Mouse (Mus musculus) lung, postnatal 14 days (tissue): ENCODE results near the gene Gm42669.

Experiments
- DNase-seq: peaks from one replicate; pipeline ENCODE4 v3.0.0; 2021

The Gm42669 gene

DNA sequence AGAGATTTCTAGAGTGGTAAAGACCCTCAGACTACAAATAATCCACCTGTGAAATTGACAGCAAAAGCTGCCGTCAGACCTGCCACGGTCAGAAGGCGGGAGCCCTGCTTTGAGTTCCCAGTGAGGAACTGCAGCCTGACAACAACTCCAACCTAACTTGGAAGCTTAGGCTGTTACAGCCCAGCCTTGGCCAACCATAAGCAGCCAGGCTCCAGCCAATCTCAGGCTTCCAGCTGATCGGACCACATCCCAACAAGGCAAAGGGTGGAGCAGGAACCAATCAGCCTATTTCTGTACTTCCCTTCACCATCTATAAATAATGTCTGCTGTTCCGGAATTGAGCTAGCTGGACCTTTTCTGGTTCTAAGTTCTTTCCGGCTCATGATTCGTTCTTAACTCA is 14.5 kb downstream of the Gm42669 start:
- peak; percentile 3 for DNase-seq

DNA sequence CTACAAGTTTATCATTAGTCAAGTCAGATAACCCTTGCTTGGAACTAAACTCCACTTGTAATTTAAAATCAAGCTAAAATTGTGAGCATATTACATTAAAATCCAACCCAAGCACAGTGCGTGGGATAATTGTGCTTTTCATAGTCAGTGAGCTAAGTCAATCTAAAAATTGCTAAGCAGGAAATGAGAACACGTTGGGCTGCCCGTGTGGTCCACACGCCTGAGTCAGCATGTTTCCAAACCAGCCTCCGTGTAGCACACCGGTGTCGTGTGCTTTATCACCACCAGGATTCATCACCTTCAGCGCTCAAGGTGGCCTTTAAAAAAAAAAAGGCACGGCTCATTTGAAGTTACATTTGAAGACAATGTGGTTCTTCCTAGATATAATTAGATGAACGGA is 16.9 kb downstream of the Gm42669 start:
- DNase-seq = no peak

DNA sequence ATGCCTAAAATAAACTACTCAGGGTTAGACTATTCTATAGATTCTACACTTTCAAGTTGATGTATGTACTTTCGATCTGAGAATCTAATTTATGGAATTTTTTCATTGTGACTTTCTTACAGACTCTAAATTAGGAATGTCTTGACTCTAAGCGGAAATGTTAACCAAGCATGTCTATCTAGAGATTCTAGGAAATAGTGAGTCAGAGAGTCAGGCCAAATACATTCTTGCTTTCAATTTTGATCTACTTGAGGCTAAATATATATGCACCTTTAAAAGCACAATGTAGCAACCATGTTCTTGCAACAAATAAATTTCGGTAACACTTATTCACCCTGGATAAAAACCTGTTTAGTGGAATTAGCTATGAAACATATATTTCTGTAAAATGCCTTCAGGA is 21.4 kb downstream of the Gm42669 start:
- no peak for DNase-seq

DNA sequence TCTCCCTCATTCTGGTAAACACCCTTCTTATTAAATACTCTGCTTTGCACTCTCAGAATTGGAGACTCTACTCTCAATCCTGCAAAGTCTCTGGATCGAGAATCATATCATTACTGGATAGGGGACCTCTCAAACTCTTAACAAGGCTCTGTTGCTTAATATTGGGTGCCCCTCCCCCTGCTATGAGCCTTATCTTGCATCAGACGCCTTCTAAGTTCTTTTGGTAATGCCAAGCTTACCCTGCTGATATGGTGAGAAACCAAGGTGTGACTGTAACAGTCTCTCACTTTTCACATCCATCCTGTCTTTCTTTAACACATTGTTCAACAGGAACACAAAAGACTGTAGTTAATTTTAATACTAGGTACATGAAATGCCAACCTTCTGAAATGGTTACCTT is 26.2 kb downstream of the Gm42669 start:
- DNase-seq = no peak

DNA sequence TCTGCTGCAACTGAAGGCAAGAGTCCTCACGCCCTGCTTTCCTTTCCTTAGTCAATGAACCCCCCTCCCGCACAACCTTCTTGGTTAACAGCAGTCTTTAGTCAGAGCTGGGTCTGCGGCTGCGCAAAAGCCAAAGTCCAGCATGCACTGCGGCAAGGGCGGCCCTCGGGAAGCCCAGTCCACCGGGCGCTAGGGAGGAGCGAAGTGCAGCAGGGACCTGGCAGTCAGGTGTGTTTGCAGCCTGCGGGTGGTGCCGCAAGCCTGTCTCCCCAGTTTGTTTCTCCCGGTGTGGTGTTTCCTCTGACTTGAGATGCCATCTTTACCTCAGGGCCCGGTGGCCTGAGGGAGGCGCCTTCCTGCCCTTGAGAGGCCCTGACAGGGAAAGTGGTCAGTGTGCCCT is 27.2 kb downstream of the Gm42669 start, which contains the start of gene 1700028K03Rik:
TSS of gene 1700028K03Rik (plus strand) at position 129 of the 400 bp plus-strand sequence.
- DNase-seq = no peak

DNA sequence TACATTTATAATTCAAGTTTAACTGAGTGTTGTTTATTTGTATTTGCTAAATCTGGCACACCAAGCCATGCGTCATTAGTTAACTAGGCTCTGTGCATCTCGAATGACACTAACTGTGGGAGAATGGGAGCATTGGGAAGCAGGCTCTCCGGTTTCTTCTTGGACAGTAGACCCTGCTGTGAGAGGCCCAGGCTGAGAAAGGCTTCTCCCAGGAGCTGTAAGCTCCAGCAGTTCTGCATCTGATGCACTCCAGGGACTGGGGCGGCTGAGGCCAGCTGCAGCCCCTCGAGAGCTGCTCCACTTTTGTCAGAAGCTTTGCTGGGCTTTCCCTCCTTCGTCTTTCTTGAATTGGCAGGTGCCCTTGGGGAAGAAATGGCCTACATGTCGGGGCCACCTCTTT is 34.3 kb downstream of the Gm42669 start:
- DNase-seq = no peak

DNA sequence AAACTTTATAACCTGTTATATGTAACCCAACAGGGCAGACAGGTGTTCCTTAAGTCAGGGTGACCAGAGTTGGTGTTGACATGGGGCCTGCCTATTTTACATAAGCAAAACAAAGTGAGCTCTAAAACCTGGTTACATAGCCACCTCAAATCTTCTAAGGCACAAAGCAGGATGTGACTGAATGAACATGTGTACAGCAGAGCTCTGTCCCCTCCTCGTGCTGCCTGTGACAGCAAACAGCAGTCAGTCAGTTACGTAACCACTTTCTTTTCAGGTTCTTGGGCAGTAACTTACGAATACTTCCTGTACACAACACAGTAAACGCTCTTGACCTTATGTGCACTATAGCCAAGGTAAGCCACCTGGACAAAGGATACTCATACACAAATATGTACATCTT is 38.5 kb downstream of the Gm42669 start:
- DNase-seq = no peak

DNA sequence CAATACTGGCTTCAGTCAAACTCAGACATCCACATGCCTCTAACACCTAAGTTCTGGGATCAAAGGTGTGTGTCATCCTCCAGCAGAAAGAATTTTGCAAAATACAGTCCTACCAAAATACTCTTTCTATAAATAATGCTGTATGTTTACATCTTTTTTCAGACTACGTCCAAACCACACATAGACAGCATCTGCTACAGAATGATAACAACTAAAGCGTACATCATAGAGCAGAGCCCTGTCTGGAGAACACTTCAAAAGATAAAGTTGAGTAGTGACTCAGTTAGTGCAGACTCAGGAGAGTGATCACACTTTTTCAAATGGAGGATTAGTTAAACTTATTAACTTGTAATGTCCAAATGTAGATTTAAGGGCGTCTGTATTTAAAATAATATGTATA is 40.5 kb downstream of the Gm42669 start:
- no peak for DNase-seq

DNA sequence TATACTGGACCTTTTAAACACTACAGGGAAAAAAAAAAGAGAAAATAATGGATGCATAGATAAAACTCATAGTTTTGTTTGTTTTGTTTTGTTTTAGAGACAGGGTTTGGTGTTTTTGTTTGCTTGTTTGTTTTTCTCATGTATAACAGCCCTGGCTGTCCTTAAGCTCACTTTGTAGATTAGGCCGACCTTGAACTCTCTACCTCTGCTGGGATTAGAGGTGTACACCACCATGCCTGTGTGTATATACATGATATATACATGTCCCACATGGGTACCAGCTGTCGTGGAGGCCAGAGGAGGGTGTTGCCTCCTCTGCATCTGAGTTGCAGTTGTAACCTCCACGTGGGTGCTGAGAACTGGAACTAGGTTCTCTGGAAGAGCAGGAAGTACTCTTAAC is 41.0 kb downstream of the Gm42669 start:
- no peak for DNase-seq

DNA sequence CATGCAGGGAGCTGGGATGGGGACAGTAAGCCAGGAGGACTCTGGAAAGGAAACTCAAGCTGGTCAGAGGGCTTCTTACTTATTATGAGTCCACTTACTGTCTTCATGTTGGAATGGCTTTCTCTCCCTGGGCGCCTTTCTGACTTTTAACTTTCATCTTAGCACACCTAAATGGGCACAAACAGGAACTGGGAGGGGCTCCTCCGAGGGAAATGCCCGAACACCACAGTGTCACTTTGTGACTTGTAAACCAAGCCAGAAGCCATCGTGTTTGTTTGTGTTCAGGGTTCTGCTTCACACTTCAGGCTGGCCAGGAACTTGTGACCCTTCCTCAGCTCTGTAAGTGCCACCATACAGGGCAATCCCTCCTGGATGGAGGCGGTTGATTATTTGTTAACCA is 46.9 kb downstream of the Gm42669 start:
- no peak for DNase-seq

DNA sequence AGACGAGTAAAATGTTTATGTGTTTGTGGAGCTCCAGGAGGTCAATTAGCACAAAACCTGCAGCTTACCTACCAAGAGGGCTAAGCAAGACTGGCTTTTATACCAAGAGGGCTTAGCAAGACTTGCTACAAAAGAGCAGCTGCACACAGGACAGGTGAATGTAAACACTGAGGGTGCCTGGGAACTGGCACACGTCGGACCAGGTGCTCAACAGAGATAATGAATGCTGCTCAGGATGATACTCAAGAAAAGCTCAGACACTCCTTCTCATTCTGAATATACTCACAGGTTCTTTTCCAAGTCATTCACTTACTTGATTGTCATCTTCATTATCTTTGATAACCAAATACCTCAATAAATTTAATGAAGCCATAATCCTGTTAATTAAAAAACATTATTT is 49.5 kb downstream of the Gm42669 start:
- no peak for DNase-seq

DNA sequence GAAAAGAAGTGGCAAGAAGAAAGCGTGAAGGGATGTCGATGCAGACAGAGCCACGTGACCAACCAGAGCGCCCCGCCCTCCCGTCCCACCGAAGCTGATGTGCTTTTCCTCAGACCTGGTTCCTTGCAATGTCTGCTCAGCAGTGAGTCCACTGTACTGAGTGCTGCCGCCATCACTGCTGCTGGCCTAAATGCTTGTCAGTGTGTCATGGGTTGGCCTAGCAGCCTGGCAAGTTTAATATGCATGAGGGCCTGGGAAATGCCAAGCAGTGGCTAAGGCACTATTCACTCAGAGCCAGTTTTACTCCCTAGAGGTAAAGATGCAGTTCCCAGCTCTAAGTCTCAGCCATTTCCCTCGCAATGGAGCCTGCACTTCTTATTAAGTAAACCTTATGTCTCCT is 61.7 kb downstream of the Gm42669 start:
- no peak for DNase-seq

DNA sequence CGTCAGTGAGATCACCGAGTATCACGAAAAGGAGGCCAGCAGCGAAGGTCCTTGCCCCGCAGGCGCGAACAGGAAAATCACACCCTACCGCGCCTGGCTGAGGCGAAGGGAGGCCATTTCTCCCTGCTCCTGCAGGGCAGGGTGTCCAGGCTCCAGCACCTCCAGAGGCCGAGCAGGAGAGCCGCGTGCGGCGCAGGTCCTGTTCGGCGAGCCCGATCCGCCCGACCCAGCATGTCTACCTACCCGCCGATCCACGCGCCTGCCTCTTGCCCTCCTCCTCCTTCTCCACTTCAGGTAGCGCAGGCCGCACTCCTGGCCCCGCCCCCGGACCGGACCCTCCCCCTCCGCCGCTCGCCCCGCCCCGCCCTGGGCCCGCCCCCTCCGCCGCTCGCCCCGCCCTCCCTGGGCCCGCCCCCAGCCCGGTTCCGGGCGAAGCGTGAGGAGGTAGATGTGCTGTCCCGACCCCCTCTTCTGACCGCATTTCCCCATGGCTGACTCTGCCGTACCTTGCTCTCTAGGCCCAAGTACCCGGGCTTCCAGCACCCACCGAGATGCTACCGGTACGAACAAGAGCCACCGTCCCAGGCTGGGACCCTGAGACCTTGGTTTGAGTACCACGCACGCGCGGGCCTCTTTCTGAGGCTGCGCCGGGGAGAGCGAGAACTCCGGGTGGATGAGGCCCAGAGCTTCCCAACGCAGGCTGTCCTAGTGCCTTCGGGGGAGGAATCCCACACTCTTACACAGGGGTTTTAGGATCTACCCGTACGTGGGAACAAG is 90.1 kb downstream of the Gm42669 start, which contains the start of the genes Rpap2 and Glmn:
TSS of gene Rpap2 (plus strand) at position 73 of the 777 bp plus-strand sequence.
TSS of gene Glmn (minus strand) at position 588 of the 777 bp plus-strand sequence.
- peak; percentile 85 for DNase-seq

DNA sequence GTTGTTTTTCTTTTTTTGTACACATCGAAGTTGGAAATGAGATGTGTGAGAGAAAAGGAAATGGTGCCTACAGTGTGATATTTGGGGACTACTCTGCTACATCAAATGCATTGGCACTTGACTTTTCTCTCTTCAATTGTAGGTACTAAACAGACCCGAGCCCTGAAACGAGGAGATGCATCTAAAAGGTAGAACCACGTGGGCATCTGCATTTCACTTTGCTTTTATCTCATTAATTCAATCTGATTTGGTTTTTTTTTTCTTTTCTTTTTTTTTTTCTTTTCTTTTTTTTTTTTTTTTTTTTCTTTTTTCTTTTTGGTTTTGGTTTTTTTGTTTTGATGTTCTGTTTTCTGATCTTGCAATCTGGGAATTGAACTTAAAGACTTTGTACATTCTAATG is 91.0 kb downstream of the Gm42669 start:
- DNase-seq = no peak

DNA sequence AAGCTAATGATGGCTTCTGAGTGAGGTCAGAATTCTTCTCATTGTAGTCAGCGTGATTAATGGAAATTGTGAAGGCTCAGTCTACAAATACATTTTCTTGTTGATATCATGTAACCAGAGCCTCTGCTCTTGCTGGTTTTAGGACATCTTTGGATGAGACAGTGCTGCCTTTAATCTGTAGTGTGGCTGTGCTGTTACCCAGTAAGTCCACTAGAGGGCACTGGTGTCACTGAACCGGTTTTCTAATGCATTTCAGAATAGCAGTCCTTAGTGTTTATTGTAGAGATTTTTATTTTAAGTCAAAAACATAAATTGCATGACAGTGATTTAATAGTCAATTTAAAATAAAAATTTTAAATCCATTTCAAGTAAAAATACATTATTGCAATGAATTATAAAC is 103.8 kb downstream of the Gm42669 start:
- peak; percentile 55 for DNase-seq

DNA sequence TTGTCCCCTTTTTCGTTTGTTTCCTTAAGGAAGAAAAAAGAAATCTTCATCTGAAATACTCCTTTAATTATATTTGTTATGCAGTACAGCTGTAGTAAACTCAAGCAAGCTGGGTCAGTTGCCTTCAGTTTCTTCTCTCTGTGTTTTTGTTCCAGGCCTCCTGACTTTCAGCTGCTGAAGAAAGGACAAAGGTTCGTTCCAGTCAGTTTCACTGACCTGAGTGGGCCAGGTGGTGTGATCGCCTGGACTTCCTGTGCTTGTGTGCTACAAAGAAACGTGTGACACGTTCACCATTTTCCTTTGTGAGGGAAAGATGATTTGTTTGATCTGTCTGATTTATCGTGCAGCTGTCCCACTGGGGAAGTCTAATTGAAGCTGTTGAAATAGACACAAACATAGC is 110.6 kb downstream of the Gm42669 start:
- no peak for DNase-seq

DNA sequence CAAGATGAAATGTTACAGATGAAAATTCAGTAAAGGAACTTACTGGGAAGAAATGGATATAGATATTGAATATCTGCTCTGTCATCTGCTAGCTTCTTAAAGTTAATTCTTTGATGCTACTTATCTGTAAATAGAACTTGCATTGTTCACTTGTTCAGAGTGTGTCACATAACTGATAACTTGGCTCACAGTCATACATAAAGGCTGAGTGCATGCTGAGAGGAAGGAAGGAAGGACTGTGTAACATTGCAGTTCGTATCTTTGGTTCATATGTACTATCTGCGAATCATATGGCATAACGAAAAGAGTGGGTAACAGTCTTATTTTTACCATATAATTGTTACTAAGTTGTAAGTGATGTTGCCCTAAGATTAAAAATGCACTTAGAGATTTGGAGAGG is 113.9 kb downstream of the Gm42669 start:
- DNase-seq = no peak
